Mouse (Mus musculus) liver, postnatal 0 days (tissue): ENCODE results near the gene Cast.

Experiments
- CTCF ChIP-seq: sonication (generic); IDR thresholded peaks from 2 replicates; pipeline ENCODE4 v1.5.1; 2016; ENCODE audit warnings: antibody characterized with exemption, low read depth
- EP300 ChIP-seq: IDR thresholded peaks from 2 replicates; pipeline ENCODE4 v1.6.1; 2016; ENCODE audit warnings: antibody characterized with exemption, low read depth, mild to moderate bottlenecking

GRCm38 (mm10) chr13:74767186-74767585 lies 41.4 kb downstream of the Cast start:
- TF ChIP-seq CTCF (no peak), EP300 (no peak)
